Mouse (Mus musculus) urinary bladder, postnatal 25 days (tissue): ENCODE data around the gene Gm5795.
A peak's percentile ranks its signal among the peaks of the same experiment; 100 is the strongest.
"Not testable (repeated sequence)": the region's sequence is repeated elsewhere in the genome, so short reads cannot be mapped to it uniquely, and the experiment has no call there.

Source experiments
- DNase-seq: peaks from one replicate; pipeline ENCODE4 v3.0.0; 2022; ENCODE audit warnings: low spot score

Gm5795 gene

DNA sequence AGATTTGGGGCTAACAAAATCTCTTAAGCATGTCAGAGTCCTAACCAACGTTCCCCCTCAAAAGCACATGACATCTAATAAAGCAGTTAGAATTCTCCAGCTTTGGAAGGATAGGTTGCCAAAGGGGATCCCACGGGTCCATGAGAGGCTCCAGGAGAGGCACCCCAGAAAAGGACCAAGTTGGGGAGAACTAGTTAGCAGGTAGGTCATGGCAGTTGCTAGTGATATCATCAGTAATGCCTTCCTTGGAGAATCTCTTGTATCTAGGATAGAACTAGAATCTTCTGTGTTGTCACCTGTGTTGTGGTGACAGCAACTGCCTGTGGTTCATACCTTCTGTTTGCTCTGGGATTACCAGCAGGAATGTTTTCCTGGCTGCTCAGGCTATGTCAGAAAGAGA is at the start of gene Gm5795:
Gene Gm5795 (plus strand): TSS at position 301 of the 400 bp plus-strand sequence.
- not testable (repeated sequence) for DNase-seq

- DNase-seq, result peak; percentile 2
These were observed 20.5 kb downstream of the Gm5795 start, which contains the start of gene D830030K20Rik for GRCm38 (mm10) chr14:3208272-3209152. Gene D830030K20Rik, plus strand, starts transcription at chr14:3208488.

GRCm38 (mm10) chr14:3209367-3209766 is 21.3 kb downstream of the Gm5795 start:
- peak; percentile 2 for DNase-seq
